Mouse (Mus musculus) spleen, embryonic (tissue): ENCODE measurements around the gene Syt6.
"Not testable (repeated sequence)": the region's sequence is repeated elsewhere in the genome, so short reads cannot be mapped to it uniquely, and the experiment has no call there.

Experiments used
- CTCF ChIA-PET: fragments of 350-600 bp; sonication (Branson Sonifier 250); formaldehyde crosslinking; loops from one replicate; lab custom pipeline; 2022; lab: Charles Lee

The Syt6 gene

DNA sequence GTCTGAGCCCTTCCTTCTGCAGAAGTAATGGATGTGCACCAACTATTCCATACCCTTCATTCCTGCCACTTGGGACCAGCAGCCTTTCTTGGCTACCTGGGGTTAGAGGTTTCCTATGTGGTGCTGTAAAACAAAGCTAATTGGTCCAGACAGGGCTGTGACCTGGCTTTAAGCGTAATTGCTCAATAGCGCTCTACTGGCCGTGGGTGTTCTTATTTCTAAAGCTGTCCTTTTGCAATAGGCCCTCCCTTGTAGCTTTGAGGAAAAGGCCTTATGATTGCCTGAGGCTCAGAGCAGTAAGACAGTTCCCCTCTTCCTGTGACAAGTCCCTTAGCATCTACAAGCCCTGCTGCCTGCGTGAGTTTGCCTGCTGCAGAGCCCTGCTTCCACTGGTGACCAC lies 22.6 kb downstream of the Syt6 start:
- CTCF ChIA-PET, result interaction anchor here (0.6 kb wide), 1 partner anchor 141 kb away, joined by 6 read pairs; no protein-coding TSS in a partner anchor

DNA sequence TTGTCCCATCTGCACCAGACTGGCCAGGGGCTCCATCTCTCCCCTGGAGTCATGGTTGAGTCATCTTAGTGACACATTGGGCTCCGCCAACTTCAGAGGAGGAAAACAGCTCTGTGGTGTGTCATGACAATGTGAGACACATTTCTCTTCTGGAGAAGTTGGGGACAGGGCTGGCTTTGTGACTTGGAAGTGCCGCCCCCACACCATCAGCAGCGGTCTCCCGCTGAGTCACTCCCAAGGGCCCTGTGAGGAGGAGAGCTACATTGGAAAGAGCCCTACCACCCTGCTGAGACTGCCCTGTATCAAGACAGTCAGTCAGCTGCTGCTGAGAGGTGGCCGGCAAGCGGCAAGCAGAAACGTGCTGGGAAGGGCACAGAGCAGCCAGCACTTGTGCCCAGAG lies 26.0 kb downstream of the Syt6 start:
- CTCF ChIA-PET, result no interaction called here

DNA sequence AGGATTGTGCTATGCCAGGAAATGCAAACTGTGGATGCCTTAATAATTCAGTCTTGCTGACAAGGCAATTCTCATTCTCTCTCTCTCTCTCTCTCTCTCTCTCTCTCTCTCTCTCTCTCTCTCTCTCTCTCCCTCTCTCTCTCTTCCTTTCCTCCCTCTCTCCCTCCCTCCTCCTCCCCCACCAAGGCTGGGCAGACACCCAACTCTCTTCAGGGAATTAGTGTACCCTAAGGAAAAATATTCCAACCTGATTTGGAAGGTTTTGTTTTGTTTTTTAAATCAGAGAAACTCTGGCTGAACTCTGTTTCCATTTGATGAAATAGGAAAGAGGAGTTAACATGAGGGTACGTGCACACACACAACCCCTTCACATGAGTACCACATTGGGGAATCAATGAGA lies 26.5 kb downstream of the Syt6 start:
- CTCF ChIA-PET, result no interaction called here

DNA sequence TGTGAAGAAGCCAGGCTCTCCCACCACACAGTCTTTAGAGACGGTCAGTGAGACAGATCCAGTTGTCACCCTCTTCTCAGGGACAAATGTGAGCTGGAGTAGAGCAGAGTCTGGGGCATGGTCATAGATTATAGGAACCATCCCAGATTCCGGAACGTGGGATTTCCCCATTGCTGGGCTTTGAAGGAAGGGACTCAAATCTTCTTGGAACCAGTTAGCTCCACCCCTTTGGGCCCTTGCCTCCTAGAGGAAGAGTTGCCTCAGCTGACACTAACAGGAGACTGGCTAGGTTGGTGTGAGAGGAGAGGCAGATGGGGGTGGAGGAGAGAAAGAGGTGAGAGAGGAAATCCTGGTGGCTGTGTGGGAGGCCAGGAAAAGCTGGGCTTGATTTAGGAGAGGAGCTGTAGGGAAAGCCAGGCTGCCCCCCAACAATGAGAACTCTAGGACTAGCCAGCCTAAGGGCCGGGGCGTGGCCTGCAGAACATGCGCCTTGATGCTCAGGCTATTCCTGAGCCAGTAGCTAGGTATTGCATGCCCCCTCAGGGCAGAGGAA lies 31.1 kb downstream of the Syt6 start:
- CTCF ChIA-PET, result no interaction called here

DNA sequence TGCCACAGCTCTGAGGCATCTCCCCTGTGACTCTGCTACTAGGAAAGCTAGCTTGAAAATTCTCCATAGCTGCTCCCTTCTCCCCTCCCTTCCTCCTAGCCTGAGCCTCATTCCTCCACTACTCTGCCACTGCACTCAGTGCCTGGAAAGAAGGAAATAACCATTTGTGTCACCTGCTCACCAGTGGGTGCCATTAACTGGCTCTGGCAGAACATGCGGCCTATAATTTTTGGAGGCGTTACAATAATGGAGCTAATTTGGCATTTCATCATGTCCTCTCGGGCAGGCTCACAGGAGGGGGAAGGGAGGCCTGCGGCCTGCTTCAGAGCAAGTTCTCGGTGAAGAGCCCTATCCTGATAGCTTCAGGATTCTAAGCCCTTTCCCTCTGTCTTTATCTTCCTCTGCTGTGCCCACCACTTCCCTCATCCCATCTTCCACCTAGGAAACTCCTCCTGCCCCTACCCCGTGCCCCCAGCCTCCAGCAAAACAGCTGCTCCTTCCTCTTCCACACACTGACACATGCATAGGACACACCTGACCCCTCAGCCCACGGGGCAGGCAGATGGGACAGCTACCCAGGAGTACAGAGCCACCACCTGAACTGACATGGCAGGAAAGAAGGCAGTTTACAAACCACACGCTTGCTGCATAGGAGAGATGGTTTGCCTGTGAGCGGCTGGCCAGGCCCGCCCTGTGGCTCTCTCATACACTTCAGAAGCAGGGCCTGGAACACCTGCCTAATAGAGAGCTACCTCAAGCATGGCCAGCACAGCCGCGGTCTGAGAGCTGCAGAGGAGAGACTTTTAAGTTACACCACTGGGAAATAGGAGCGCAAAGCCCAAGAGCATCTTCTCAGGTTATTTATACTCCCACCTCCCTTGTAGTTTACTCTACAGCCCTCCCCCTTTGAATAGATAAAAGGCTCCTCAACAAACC lies 31.9 kb downstream of the Syt6 start:
- CTCF ChIA-PET, result no interaction called here

DNA sequence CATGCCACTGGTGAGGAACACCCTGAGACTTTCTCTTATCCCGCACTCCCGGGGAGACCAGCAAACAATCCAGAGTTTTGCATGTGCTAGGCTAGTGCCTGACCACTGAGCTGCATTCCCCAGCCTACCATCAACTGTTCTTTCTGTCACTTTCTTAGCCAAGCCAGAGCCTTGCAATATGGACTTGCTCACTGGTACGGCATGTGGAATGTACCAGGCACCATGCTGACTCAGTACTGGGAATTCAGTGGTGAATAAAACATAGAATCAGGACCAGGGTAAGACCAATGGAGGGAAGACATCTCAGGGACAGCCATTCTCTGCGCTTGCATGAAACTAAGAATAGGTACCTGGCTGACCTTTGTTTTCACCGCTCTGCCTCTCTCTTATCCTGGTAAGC lies 35.2 kb downstream of the Syt6 start:
- CTCF ChIA-PET, result no interaction called here

DNA sequence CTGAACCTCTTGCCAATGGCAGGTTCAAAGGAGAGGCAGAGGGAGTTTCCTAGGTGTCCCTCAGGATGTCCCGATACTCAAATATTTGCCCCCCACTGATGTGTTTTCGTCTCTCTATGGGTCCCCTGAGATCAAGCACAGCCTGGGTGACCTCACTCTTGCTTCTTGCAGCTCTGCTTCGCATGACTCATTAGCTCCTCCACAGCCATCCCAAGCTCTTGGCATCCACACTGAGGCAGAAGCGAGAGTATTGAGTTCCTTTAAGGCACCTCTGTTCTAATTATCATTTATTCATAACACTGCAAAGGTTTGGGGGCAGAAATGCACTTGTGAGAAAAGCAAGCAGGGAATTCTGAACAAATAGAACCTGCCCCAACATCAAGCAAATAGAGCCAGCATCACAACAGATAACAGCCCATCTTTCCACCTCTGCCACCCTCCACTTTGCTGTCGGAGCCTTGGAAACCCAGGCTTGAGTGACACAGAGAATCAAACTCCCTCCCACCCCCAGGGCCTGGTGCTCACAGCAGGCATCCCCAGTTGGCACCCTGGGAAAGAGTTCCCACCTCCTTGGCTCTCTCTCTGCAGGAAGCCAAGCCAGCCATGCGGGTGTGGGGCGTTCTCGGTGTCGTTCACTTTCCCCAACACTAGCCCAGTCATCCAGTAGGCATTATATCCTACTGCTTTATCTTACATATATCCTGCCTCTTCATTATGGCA lies 37.8 kb downstream of the Syt6 start:
- CTCF ChIA-PET, result no interaction called here

DNA sequence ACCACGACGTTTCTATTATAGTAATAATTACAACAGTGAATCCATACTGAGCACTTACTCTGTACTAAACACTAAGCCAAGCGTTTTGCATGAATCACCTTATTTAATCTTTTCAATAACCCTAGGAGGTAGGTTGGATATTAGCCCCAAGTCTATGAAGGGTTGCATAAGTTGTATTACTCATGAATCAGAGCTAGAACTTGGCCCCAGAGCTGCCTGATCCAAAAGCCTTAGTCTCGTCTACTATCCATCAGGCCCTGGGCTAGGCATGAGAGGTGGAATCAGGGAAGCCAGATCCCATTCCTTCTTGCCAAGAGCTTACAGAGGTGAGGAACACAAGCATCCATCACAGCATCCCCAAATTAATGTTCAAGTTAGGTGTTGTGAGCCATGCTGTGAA lies 40.6 kb downstream of the Syt6 start:
- CTCF ChIA-PET, result no interaction called here

DNA sequence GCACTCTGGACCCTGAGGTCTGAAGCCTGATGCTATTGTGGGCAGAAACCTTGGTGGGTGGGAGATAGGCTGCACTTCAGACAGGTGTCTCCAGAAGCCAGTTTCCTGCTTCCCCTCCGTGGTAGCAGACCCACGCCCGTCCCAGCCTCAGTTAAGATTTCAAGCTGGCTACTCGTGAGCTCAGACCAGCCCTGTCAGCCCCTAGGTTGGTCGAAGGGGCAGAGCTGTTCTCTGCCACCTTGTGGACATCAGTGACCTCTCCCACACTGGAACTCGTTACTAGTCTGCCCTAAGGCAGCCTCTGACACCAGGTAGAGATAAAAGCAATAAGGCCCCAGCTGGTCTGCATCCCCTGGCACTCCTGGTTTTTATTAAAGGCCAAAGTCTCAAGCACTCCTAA lies 42.0 kb downstream of the Syt6 start:
- CTCF ChIA-PET, result no interaction called here

DNA sequence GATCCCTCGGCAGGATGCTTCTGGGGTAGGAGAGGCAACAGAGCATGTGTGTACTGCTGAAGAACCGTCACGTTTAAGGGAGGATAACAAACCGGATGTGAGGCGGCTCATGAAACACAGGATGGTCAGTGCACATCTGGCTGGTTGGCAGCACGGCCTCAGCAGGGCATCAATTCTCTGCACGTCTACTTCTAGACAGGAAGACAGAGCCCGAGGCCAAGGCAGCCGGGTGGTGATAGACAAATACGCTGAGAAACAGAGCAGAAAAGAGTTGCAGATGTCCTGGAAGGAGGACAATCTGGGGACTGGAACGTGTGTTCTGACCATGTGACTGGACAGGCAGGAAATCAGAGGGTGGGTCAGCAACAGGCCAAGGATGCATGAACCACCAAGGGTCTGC lies 45.1 kb downstream of the Syt6 start:
- CTCF ChIA-PET, result no interaction called here

DNA sequence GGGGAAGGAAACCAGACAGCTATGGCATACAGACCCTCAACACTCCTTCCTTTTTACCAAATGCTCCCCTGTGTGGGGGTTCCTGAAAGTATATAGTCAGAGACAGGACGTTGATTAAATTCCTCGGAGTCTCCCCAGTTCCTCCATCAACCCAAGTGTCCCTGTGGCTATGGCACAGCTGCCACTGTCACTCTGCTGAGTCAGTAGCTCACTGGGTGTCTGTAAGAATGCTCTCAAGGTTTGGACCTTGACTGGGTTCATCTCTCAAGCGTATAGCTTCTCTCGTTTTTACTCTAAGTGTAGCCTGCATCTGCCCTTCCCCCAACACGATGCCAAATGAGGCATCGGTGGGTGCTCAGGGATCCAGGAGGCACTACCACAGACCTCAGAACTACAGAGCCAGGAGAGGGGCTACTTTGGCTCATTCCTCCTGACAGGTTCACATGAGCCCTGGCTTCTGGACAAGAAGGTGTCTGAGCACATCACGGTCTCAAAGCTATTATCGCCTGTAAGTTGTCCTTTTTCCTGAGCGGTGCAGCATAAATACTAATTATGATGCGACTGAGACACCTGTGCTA lies 49.0 kb downstream of the Syt6 start:
- CTCF ChIA-PET, result no interaction called here

DNA sequence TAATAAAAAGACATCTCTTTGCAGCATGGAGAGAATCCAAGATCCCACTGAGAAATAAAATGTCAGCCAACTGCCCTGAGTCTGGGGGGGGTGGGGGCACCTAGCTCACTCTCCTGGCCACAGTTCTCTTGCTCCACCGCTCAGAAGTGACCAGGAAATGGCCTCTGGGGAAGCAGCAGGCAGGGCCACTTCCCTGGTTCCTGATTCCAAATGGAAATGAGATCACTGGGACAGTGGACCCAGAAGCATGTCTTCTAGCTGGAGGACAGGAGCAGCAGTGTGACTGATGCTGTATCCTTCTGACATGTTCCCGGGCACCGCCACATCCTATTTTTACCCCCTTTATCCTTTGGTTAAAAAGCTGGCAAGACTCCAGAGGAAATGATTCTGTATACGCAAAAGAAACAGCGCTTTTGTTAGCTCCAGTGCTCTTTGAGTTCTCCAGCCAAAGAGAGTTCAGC lies 49.6 kb downstream of the Syt6 start:
- CTCF ChIA-PET, result no interaction called here

DNA sequence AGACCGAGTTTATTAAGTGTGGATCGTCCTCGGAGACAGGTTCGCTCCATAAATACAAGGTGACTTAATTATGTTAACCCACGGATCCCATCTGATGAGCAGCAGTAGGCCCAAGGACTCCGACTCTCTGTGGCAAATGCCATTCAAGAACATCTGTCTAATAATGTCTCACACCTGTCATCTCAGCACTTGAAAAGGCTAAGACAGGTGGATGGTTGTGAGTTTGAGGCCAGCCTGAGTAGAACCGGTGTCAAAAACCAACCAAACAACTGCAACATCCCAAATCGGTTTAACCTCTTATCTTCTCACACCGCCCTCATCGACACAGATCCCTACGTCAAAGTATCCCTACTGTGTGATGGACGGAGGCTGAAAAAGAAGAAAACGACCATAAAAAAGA lies 50.1 kb downstream of the Syt6 start:
- CTCF ChIA-PET, result no interaction called here

DNA sequence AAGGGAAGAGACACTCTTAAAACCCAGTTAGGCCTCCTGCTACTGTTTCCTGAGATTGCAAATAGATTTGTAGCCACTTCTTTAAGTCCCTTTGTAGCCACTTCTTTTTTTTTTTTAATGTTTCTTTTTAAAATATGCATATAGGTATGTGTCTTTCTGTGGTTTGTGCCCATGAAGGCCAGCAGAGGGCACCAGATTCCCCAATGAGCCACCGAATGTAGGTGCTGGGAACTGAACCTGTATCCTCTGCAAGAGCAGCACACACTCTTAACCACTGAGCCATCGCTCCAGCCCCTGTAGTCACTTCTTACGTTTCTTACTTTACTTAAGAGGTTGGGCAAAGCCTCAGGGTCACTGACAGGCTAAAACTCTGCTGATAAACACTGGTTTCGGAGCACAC lies 51.5 kb downstream of the Syt6 start:
- CTCF ChIA-PET, result no interaction called here

DNA sequence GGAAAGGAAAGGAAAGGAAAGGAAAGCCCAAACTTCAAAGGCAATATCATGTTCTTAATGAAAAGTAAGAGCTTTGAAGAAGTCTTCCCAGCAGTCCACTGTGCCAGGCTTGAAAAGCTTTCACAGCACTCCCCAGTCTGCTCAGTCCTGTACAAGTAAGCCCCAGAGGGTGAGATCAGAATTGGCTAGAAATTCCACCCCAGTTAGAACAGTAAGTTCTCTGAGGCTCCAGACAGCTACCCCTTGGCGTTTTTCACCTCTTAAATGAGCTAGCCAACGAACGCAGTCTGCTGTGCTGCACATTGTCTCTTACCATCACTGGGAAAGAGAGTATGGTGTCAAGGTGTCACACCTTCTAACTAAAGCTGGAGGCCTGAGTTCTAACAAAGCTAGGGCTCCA lies 52.6 kb downstream of the Syt6 start:
- CTCF ChIA-PET, result no interaction called here

DNA sequence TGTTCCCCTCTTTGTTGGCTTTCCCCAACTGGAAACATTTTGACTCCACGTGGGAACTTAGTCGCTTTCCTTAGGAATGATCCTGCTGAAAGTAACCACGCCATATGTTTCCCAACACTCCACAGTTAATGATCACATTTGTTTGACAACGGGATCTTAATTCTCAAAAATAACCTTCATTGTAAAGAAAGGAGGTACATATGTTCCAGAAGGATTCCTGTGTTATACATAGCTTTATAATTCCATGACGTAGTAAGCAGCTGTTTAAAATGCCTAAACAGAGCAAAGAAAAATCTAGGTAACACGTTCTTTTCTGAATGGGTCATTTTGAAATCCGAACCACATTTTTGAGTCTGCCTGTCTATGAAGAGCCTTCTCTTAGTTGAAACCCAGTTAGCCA lies 58.1 kb downstream of the Syt6 start:
- CTCF ChIA-PET, result no interaction called here

DNA sequence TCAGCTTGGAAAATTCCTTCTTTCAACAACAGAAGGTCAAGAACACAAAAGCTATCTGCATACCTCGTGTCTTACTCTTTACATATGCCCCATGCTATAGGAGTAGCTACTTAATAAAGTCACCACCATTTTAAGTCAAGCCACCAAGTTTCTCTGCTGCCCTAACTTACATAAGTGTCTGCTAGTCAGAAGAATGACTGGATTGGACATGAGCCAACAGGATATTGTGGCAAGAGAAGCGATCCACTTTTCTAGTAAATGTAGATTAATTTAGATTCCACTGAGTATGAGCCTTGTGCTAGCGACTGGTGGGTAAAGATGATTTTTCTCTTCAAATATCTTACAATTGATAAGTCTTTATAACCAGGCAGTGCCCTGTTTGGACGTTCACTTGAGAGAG lies 58.8 kb downstream of the Syt6 start:
- CTCF ChIA-PET, result no interaction called here

DNA sequence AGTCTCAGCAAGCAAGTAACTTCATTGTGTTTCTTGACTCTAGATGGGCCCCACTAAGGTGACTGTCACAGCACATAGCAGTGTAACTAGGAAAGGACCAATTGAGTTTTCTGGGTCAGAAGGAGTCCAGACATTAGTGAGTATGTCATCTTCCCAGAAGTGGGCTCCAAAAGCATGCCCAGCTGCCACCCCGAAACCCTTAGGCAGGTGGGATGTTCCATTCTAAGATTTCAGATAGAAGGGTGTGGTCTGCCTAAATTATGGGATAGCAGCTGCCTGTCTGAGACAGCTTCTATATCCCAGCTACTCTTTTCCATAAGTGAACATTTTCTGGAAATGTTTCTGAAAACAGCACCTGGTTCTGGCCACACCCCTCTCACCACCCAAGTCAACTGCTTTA lies 59.2 kb downstream of the Syt6 start:
- CTCF ChIA-PET, result no interaction called here

DNA sequence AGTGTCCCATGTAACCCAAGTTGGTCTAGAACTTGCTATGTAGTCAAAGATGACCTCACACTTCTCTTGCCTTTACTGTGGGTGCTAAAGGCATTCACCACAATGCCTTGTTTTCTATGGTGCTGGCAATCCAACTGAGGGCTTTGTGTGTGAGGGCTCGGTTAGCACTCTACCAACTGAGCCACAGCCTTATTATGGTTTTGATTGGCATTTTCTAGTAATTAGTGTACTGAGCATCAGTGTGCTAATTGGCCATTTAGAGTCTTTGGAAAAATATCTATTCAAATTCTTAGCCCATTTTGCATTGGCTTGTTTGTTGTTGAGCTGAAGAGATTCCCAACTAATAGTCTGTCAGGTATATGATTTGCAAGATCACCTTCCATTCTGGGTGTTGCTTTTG lies 62.6 kb downstream of the Syt6 start:
- CTCF ChIA-PET, result interaction anchor here (0.7 kb wide), 1 partner anchor 25 kb away, joined by 3 read pairs; no protein-coding TSS in a partner anchor

DNA sequence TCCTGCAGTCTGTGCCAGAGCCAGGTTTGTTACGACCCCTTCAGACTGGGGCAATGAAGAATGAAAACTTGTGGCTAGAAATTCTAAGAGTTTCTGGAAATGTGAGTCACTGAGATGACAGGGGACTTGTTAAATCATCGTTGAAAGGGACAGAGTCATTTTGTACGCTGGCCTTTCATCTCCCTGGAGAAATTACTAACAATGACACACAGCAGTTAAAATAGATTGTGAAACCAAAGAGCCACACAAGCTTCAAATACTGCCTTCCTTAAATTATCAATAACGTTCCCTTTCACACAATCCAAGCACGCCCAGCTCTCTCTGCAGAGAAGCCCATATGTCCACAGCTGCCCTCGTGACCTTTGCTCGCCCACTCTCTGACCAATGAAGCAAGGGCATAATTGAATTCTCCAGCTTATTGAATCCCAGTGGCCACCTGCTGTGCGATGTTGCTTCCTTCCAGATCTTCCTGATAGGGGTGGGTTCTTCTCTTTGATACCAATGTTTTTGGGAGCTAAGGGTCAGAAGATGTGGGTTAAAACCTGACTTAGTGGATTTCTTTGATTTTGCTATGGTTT lies 65.3 kb downstream of the Syt6 start:
- CTCF ChIA-PET, result no interaction called here

DNA sequence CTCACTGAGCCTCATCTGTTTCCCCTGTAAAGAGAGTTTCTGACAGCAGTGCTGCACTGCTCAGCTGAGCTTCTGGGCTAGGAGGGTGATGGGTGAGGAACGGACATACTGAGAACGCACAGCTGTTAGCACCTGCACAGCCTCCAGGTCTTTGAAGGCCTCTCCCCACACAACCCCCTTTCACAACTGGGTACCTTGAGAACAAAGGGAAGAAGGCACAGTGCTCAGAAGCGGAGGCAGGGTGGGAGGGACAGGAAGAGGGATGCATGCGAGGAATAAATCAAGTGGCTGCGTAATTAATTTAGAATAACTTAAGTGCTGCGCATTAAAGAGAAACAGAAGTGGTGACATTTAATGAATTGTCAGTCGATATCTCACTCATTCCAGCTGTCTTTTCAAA lies 66.3 kb downstream of the Syt6 start:
- CTCF ChIA-PET, result no interaction called here

DNA sequence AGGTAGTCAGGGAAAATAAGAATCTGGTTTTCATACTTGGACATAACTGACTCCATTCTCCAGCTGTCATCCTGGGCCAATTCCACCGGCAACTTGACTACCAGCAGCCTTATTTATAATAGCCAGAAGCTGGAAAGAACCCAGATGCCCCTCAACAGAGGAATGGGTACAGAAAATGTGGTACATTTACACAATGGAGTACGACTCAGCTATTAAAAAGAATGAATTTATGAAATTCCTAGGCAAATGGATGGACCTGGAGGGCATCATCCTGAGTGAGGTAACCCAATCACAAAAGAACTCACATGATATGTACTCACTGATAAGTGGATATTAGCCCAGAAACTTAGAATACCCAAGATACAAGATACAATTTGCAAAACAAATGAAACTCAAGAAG lies 70.9 kb downstream of the Syt6 start, which contains the start of gene Atg4a-ps:
Gene Atg4a-ps (minus strand): TSS at position 101 of the 400 bp plus-strand sequence.
- CTCF ChIA-PET, result not testable (repeated sequence)
